Mouse (Mus musculus): Measurements from ENCODE around the gene Prrt2. TPM values are rescaled to one million over a fixed set of nuclear protein-coding genes. Genes with fewer than 3 reads are reported as not detected.

Prrt2 gene
- polyA plus RNA-seq, 1 experiment: 600 TPM

- DNase-seq: peak; percentile 47 to 59
- 9% methylated on average over 19 of the region's 19 CpGs for WGBS
- Histone ChIP-seq H3K4me3 (replicated peaks; ENCODE audit: insufficient read depth, low read depth, low read length) (peak overlapping the region; percentile 86), H3K4me1 (ENCODE audit: control insufficient read depth, insufficient read depth, low read length) (peaks cover 25% of the 10 kb centered on the region; the same call in 1 of the 2 replicates), H3K27ac (ENCODE audit: insufficient read depth, low read length) (peak overlapping the region; percentile 93), H3K27me3 (ENCODE audit: control insufficient read depth, insufficient read depth, low read length) (no peaks in the 10 kb centered on the region)
- TF ChIP-seq CTCF (IDR thresholded peaks at IDR 0.05; ENCODE audit: borderline replicate concordance, insufficient read depth, low read depth, low read length): no peak
- TF ChIP-seq POLR2A (IDR thresholded peaks at IDR 0.05; ENCODE audit: borderline replicate concordance, insufficient read depth, low read length): no peak
These were observed 3.1 kb upstream of the Prrt2 start for GRCm38 (mm10) chr7:127023896-127024690.

- Histone ChIP-seq H3K27me3 (ENCODE audit: control insufficient read depth, insufficient read depth, low read length) (no peaks in the 10 kb centered on the region), H3K27ac (ENCODE audit: insufficient read depth, low read length) (peak overlapping the region; percentile 65), H3K4me3 (replicated peaks; ENCODE audit: insufficient read depth, low read depth, low read length) (peak overlapping the region; percentile 31), H3K4me1 (ENCODE audit: control insufficient read depth, insufficient read depth, low read length) (peaks cover 25% of the 10 kb centered on the region; the same call in 1 of the 2 replicates)
- DNase-seq: peak; percentile 56 to 57
- 22% methylated on average over 13 of the region's 13 CpGs for WGBS
- TF ChIP-seq CTCF (IDR thresholded peaks at IDR 0.05; ENCODE audit: borderline replicate concordance, insufficient read depth, low read depth, low read length) (no peak), POLR2A (IDR thresholded peaks at IDR 0.05; ENCODE audit: borderline replicate concordance, insufficient read depth, low read length) (no peak)
These were observed 2.3 kb upstream of the Prrt2 start for GRCm38 (mm10) chr7:127023272-127023691.

GRCm38 (mm10) chr7:127022528-127023271, 1.7 kb upstream of the Prrt2 start:
- Histone ChIP-seq H3K4me1 (ENCODE audit: control insufficient read depth, insufficient read depth, low read length) (peaks cover 22% of the 10 kb centered on the region; the same call in 1 of the 2 replicates), H3K27me3 (ENCODE audit: control insufficient read depth, insufficient read depth, low read length) (no peaks in the 10 kb centered on the region), H3K27ac (ENCODE audit: insufficient read depth, low read length) (peak overlapping the region; percentile 65), H3K4me3 (replicated peaks; ENCODE audit: insufficient read depth, low read depth, low read length) (peak overlapping the region; percentile 31)
- peak in 1 of 2 experiments; percentile 46 for DNase-seq
- WGBS: 41% methylated on average over 7 of the region's 7 CpGs
- no peak for TF ChIP-seq POLR2A (IDR thresholded peaks at IDR 0.05; ENCODE audit: borderline replicate concordance, insufficient read depth, low read length)
- no peak for TF ChIP-seq CTCF (IDR thresholded peaks at IDR 0.05; ENCODE audit: borderline replicate concordance, insufficient read depth, low read depth, low read length)

- no peaks in the 10 kb centered on the region for H3K27me3 ChIP-seq (ENCODE audit: control insufficient read depth, insufficient read depth, low read length)
- DNase-seq: peak in 1 of 2 experiments; percentile 22
- H3K4me3 ChIP-seq (replicated peaks; ENCODE audit: insufficient read depth, low read depth, low read length): peak overlapping the region; percentile 80
- peaks cover 22% of the 10 kb centered on the region; the same call in 1 of the 2 replicates for H3K4me1 ChIP-seq (ENCODE audit: control insufficient read depth, insufficient read depth, low read length)
- 33% methylated on average over 5 of the region's 5 CpGs for WGBS
- TF ChIP-seq CTCF (IDR thresholded peaks at IDR 0.05; ENCODE audit: borderline replicate concordance, insufficient read depth, low read depth, low read length) (no peak), POLR2A (IDR thresholded peaks at IDR 0.05; ENCODE audit: borderline replicate concordance, insufficient read depth, low read length) (0 out of 2 replicates have a peak, but pooled peaks have one; percentile 16)
- H3K27ac ChIP-seq (ENCODE audit: insufficient read depth, low read length): peak overlapping the region; percentile 91
These were observed 834 bp upstream of the Prrt2 start for GRCm38 (mm10) chr7:127021563-127022527.

GRCm38 (mm10) chr7:127020491-127020890, 520 bp downstream of the Prrt2 start:
- Histone ChIP-seq H3K27ac (ENCODE audit: insufficient read depth, low read length) (peak overlapping the region; percentile 91), H3K27me3 (ENCODE audit: control insufficient read depth, insufficient read depth, low read length) (no peaks in the 10 kb centered on the region), H3K4me3 (replicated peaks; ENCODE audit: insufficient read depth, low read depth, low read length) (peak overlapping the region; percentile 80), H3K4me1 (ENCODE audit: control insufficient read depth, insufficient read depth, low read length) (peaks cover 26% of the 10 kb centered on the region; the same call in 1 of the 2 replicates)
- WGBS: 1% methylated on average over 5 of the region's 5 CpGs
- peak in 1 of 2 experiments; percentile 64 for DNase-seq
- TF ChIP-seq CTCF (IDR thresholded peaks at IDR 0.05; ENCODE audit: borderline replicate concordance, insufficient read depth, low read depth, low read length) (no peak), POLR2A (IDR thresholded peaks at IDR 0.05; ENCODE audit: borderline replicate concordance, insufficient read depth, low read length) (peak; percentile 5; the same call in 1 of the 2 replicates)

GRCm38 (mm10) chr7:127020031-127020430, 980 bp downstream of the Prrt2 start:
- 6% methylated on average over 3 of the region's 3 CpGs for WGBS
- Histone ChIP-seq H3K4me3 (replicated peaks; ENCODE audit: insufficient read depth, low read depth, low read length) (peak overlapping the region; percentile 80), H3K27ac (ENCODE audit: insufficient read depth, low read length) (peak overlapping the region; percentile 91), H3K4me1 (ENCODE audit: control insufficient read depth, insufficient read depth, low read length) (peaks cover 31% of the 10 kb centered on the region), H3K27me3 (ENCODE audit: control insufficient read depth, insufficient read depth, low read length) (no peaks in the 10 kb centered on the region)
- TF ChIP-seq CTCF (IDR thresholded peaks at IDR 0.05; ENCODE audit: borderline replicate concordance, insufficient read depth, low read depth, low read length): no peak
- 0 out of 2 replicates have a peak, but pooled peaks have one; percentile 14 for TF ChIP-seq POLR2A (IDR thresholded peaks at IDR 0.05; ENCODE audit: borderline replicate concordance, insufficient read depth, low read length)
- DNase-seq: peak; percentile 64 to 68

Data from cerebellum, adult 2 months (tissue).